Mouse (Mus musculus): ENCODE measurements at regions not wholly inside any gene's neighbourhood (a gene's known extent, or its start where the extent isn't known, plus 50 kb on each side); places are given as distances from the start of the nearest gene placed in this dataset.
"Not testable (repeated sequence)": the region's sequence is repeated elsewhere in the genome, so short reads cannot be mapped to it uniquely, and the experiment has no call there.

DNA sequence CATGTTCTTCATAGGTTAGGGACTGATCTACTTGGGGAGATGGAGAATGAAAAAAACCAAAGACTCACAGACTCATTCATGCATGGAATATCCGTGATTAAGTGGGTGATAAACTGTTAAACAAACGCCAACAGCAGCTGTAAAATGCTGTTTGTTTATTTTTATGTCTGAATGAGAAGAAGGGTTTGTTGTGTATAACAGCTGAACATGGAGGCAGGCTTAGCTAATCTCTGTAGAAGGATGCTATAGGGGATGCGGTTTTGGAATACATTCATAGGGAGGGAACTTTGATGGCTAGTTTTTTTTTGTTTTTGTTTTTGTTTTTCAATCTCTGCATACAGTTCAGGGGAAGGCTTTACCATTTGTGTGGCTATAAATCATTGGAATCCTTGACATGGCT is 977.1 kb upstream of the Cdh8 start:
- intact Hi-C loops (cut with DNase I), result no loop called here

DNA sequence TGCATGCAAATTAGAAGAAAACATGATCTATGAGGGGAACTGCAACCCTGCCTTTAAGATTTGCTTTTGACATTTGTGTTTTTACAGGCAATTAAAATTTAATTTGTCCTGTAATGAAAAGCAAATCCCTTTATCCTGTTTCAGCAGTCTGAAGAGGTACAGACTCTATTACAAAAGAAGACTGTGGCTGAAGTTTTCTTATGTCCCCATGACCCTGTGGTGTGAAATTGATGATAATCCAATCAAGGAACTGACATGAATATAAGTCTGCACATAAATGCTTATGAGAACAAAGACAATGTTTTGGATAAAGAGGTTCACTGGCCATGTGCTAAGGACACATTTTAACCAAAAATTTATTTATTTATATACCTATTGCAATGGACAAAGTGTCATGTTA is 951.4 kb upstream of the Cdh8 start:
- intact Hi-C loops (cut with DNase I), result no loop called here
- no peak for DNase-seq (ENCODE audit: low spot score in 2 of 2)

More for the DNA sequence above, 977.1 kb upstream of the Cdh8 start:
- no peak for DNase-seq (ENCODE audit: low spot score in 2 of 2)

DNA sequence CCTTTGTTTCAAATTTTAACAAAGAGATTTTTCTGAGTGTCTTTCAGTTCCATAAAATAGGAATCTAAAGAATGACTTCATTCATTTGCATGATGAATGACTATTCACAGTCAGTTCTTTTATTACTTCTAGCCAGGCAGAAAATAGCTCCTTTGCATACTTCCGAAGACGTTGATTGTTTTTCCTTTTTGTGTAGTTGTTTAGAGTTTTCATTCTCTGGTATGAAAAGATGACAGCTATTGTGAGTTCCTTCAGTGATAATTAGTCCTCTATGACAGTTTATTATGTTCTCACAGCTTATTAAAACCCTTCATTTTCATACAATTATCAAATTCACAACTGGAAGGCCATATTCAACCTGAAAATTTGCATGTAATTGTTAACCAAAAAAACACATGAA is 946.5 kb upstream of the Cdh8 start:
- intact Hi-C loops (cut with DNase I), result no loop called here
- no peak for DNase-seq (ENCODE audit: low spot score in 2 of 2)

DNA sequence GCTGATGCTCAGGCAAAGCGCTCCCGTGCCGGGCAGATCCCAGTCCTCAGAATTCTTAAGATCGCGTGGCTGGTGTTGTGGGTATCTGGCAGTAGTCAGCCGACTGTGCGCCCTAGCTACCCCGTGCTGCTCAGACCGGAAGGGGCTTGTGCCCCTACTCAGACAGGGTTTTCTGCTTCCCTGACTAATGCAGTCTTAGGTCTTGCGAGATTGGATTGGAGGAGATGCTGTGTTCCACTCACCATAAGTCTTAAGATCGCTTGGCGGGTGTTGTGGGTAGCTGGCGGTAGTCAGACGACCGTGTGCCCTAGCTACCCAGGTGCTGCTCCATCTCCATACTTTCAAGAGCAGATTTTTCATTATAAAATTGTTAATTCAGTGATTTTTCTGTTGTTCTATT is 944.3 kb upstream of the Cdh8 start:
- not testable (repeated sequence) for DNase-seq (ENCODE audit: low spot score in 2 of 2)

DNA sequence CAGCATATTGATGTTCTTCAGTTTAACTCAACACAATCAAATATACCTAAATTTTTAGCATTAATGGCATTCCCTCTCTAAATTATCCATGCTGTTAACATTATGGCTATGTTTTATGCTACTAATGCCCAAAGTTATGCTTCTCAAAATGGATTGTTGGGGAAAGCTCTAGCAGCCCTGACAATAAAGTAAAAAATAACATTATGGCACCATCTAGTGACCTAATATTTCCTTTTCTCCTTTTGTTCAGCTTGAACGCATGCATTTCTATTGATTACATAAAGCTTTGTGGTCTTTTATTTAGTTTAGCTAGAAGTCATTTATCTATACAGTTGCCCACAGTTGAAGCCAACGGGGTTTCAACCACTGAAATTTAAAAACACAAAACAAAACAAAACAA is 918.3 kb upstream of the Cdh8 start:
- intact Hi-C loops (cut with DNase I), result no loop called here
- peak in 1 of 2 experiments; percentile 23 for DNase-seq (ENCODE audit: low spot score in 2 of 2)

More for the DNA sequence above, 944.3 kb upstream of the Cdh8 start:
- intact Hi-C loops (cut with DNase I), result not testable (repeated sequence)

DNA sequence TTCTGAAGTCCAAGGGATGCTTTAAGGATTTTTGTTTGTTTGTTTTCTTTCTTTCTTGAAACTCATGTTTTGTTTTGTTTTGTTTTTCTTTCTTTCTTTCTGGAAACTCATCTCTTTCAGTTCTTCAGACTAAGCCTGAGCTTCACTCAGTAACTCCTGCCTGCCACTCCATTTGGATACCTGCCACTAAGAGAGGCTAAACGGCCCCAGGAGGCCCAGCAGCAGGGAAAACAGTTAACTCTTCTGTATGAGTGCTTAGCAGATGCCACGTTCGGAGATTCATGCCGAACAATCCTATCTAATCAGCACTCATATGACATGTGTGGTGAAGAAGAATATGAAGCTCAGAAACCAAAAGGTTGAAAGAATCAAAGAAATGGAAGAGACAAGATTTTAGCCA is 909.3 kb upstream of the Cdh8 start:
- intact Hi-C loops (cut with DNase I), result no loop called here
- DNase-seq (ENCODE audit: low spot score in 2 of 2), result no peak

DNA sequence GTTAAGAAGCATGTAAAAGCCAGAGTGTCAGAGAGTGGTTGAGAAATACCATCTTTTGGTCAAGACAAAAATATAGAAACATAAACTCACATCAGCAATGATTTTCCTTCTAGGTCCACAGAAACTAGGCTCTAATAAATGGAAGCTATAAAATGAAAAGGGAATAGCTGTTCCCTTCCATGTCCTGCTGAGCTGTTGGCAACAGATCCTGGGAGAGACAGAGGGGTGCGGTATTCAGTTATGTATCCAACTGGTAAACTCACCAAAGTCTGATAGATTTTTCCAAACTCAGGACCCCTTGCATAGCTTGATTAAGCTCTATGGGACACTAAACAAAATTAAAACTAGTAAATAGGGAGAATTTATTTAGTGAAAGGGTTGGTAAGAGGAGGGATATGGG is 907.2 kb upstream of the Cdh8 start:
- DNase-seq (ENCODE audit: low spot score in 2 of 2), result no peak
- intact Hi-C loops (cut with DNase I), result no loop called here

DNA sequence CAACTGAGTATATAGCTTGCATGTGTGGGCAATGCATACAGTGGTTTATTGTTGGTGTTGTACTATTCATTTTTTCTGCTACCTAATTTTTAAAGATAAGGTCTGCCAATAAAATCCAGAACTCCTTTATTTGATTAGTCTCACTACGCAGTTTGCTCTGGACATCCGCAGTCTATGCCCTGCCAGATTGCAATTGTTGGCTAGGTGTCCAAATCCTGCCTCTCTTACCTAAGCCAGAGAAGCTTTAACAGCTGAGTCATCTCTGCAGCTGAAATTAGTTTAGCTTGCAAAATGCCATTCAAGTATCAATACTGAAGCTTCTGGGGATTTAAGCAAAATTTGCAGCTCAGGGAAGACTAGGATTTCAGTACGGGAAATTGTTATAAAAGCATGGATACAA is 881.9 kb upstream of the Cdh8 start:
- intact Hi-C loops (cut with DNase I), result no loop called here
- DNase-seq (ENCODE audit: low spot score in 2 of 2), result no peak

DNA sequence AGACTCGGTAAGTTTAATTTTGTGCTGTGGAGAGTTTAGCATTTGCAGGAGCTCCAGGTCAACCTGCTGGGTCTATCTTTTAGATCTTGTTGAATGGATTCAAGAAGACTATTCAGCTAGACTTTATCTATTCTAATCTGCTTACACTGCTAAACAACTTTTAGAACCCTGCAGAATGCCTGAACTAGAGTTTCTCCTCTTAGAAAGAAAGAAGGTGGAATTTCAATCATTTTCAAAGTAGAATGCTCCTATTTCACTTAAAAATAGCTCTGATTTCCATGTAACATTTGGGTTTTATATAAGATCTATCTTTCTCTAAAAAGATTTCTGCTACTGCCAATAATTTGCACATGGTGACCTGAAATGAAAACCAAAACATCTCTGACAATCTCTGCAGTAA is 876.3 kb upstream of the Cdh8 start:
- DNase-seq (ENCODE audit: low spot score in 2 of 2), result no peak
- intact Hi-C loops (cut with DNase I), result no loop called here

DNA sequence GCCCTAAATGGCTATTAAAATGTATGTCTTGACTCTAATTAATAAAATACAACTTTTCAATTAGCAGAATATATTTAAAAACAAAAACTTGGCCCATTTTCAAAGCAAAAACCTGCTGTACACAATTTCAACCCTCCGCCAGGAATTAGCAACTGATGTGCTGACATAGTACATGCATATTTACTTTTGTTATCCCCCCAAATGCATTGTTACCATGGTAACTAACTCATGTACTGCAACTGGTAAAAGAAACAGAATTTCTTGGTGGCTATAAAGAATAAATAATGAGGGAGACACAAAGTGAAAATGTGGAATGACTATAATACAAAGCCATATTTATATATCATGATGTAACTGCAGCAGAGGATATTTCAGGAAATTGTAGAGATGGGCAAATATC is 875.7 kb upstream of the Cdh8 start:
- intact Hi-C loops (cut with DNase I), result no loop called here
- peak in 1 of 2 experiments; percentile 1 for DNase-seq (ENCODE audit: low spot score in 2 of 2)
